Mouse (Mus musculus): ENCODE measurements around the gene Txndc5.

Gene Txndc5

DNA sequence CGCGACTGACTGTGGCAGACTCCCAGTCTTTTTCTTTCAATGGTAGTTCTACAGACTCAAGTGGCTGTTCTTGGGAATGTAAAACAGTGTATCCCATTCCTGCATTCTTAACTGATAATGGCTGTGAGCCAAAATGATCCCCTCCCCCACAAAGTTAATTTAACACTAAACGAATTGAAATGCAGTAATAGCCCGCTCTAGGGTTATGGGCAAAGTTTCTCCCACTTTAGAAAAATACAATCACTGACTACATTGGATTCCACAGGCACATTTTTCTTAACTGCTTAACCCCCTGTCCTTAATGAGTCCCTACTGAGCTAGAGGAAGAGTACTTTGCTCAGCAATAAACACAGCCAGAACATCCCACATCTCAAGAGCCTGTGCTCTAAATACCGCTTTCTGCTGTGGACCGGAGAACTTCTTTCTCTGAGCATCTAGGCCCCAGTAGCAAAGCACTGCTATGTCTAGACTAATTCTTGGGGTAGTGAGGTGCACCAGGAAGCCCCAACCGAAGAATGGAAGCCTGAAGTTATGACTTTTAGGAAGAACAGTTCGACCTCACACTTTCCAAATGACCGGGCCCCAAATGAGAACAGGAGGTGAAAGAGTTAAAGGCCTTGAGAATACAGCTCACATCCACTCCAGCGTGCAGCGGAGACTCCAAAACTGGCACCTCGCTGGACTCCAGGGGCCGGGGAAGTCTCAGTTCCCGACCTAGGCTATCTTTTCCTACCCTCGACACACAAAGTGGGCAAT is 1.4 kb downstream of the Txndc5 start:
- intact Hi-C loops (cut with DNase I): no loop called here

DNA sequence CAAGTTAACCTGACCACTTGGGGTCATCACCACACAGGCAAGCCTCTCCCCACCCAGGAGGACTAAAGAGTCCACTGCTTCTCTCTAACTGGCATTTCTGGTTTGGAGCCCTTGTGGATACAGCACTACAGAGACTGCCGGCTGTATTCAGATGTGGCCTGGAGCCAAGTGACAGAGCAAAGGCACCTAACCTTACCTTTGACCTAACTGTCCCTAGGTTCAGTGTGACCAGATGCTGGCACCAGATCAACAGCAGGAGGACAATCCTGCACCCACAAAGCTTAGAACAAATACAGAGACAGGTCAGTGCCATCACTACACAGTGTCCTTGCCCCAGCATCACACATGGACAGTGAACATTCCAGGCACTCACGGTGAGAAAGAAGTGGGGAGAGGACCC is 2.5 kb downstream of the Txndc5 start:
- intact Hi-C loops (cut with DNase I): no loop called here

DNA sequence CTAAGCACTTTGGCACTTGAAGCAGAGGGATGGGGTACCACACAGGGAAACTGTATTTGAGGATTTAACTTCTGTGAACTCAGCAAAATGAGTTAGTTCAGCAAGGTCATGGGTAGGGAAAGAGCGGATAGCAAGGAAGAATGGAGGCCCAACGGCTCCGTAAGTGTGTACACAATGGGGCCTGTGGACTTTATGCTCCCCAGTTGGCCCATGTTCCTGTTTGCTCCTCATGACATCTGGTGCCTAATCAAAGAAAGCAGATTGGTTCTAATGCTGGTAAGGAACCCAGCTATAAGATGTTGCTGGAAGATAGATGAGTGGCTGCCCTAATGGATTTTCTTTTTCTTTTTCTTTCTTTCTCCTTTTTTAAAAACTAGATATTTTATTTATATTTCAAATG is 3.4 kb downstream of the Txndc5 start:
- intact Hi-C loops (cut with DNase I): no loop called here

DNA sequence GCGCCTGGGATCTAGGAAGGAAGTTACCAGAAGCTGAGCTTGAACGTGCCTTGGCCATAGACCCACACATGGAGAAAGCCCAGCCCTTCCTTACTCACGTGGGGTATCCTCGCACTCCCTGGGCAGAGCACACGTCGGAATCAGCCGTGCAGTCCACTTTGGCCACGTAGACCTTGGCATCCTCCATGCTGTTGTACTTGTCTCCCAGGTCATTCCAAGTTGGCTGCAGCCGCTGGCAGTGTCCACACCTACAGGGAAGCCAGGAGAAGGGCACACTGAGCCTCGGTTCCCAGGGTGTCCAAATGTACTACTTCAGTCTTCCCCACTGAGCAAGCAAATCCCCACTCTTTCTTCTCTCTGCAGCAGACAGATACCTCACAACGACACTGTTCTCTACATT is 5.4 kb downstream of the Txndc5 start:
- intact Hi-C loops (cut with DNase I): no loop called here

GRCm38 (mm10) chr13:38522056-38522654 is 6.5 kb downstream of the Txndc5 start:
- intact Hi-C loops (cut with DNase I): no loop called here

DNA sequence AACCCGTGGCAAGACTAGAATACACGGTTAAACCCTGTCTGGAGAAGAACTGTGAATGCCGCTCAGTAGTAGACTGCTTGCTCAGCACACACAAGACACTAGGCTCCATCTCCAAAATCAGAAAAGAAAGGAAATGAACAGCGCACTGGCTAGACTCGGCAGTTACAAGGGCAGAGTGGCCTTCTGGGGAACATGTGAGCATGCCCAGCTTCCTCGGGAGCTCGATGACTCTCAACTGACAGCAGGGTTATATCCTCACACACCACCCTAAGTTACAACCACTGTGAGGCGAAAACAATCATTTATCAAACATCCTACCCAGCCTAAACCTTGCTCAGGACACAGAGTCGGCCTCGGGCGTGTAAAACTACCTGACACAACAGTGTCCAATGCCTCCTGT is 8.3 kb downstream of the Txndc5 start:
- intact Hi-C loops (cut with DNase I): no loop called here

DNA sequence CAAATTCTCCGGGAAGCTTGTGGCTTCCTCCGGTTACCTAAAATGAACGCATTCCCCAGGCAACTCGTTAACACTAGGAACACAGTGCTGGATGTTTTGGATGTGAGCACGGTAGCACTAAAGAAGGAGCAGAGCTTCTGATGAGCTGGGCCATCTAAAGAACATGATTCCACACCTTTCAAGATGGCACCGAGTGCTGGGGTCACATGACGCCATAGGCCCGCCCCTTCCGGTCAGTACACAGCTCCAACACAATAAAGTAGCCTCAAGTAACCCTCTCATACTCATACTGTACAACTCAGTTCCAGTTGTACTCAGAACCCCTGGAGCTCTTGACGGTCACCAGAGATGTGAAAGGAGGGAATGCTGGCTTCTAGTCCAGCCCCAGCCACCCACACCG is 12.0 kb downstream of the Txndc5 start:
- intact Hi-C loops (cut with DNase I): no loop called here

DNA sequence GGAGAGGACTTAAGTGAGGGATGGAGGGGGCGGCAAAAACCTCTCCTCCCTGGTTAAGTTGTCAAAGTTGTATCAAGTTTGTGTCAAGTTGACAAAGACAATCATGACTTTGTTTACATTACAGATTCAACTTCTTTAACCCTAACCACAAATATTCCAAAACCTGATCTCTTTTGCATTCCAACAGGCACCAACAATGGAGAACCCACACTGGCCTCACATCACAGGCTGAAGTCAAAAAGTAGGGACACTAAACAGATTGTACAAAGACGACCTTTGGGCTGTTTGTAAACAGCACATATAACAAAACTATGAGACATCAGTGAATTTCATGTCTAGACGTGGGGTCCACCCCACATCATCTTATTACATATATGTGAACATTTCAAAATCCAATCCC is 12.8 kb downstream of the Txndc5 start:
- intact Hi-C loops (cut with DNase I): no loop called here

DNA sequence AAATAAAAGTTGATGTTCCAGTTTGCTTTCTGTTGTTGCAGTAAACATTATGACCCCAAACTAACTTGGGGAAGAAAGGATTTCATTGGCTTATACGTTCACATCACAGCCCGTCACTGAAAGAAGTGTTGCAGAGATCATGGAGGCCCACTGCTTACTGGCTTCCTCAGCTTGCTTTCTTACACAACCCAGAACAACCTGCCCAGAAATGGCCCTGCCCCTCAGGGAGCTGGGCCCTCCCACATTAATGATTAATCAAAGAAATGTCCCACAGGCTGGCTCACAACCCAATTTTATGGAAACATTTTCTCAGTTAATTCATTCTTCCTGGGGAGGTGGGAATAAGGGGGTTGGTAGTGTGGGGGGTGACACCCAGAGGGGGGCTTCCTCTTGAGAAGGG is 13.2 kb downstream of the Txndc5 start:
- intact Hi-C loops (cut with DNase I): no loop called here

DNA sequence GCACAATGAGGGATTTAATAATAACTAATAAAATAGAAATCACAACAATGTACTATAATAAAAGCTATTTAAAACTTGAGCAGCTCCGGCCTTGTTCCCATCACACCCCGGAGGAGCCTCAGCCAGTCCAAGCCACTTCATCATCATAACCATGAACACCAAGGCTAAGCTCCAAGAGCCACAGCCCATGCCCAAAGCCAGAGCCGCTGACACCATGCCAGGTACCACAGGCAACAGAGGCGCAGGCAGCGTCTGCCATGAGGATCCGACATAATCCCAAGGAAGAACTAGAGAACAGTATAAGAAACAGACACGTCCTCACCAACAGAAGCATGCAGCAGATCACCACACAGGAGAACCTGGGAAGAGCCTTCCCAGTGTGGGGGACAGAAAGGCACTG is 14.7 kb downstream of the Txndc5 start:
- intact Hi-C loops (cut with DNase I): no loop called here

DNA sequence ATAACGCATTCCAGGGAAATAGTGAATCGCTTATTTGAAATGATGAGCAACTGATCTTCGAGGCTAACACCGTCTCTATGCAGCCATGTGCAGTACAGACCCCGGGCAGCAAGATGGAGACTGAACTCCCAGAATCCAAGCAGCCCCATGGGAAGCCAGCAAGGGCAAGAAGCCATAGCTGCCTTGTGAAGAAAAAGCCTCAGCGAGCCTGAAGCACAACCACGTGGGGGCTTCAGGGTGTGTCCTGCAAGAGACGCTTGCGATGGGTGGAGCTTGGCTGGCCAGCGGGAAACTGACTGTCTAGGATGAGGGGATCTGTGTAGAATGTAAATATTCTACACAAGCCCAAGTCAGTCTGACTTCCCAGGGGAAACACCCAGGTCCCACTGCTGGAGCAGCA is 16.6 kb downstream of the Txndc5 start:
- intact Hi-C loops (cut with DNase I): no loop called here

DNA sequence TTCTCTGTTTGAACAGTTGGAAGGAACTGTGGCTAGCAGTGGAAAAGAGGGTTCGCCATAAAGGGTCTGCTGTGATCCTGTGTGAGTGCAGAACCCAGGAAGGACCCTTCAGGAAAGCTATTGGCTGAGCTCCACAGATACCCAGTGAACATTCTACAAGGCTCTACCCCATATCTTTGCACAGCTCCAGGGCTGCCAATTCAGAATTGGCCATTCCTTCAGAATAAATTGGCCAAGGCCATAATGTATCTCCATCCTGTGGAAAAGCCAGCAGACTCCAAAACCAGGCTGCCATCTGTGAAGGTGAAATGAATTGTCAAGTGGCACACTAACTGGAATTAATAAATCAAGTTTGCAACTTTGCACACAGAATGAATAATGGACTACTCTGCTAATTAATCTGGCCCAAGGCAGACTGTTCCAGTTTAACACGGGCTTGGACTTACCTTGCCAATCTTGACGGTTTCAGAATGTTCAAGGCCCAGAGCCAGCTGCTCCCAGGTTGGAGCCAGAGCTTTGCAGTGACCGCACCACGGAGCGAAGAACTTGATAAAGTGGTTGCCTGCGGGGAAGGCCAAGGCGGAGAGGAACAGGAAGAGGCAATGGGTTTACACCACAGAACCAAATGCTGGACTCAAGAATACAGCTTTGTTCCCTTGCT is 18.8 kb downstream of the Txndc5 start:
- intact Hi-C loops (cut with DNase I): no loop called here

DNA sequence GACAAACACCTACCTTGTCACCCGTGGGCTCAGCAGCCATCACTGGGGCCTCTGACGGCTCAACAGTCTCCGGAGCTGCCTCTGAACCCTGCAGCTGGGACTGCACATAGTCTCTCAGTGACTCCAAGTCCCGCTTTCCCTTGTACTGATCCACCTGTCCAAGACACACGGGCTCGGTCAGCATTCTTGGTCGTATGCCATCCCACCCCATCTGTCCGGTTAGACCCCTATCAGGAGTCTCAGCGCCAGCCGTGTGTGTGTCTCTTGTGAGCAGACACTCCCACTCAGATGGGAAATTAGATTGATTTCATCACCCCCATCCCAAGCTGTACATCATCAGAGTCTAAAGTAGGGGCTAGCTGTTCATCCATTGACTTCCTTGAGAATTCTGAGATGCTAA is 21.7 kb downstream of the Txndc5 start:
- intact Hi-C loops (cut with DNase I): no loop called here

DNA sequence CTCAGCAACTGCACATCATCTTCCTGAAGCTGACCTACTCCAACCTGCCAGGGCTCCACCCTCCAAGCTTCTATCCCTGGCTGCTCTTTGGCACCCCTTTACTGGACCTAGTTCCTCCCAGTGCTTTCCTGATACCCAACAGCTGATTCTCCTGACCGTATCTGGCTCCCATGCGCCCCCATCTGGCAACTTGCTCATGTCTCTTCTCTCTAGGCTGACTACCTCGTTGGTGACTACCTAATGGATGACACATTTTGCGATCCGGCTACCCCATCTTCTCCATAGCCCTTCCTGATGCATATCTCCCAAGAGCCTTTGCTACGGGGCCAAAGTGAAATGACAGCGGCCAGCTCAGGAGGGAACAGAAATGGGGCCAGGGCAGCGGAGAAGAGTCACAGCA is 22.3 kb downstream of the Txndc5 start:
- intact Hi-C loops (cut with DNase I): no loop called here

DNA sequence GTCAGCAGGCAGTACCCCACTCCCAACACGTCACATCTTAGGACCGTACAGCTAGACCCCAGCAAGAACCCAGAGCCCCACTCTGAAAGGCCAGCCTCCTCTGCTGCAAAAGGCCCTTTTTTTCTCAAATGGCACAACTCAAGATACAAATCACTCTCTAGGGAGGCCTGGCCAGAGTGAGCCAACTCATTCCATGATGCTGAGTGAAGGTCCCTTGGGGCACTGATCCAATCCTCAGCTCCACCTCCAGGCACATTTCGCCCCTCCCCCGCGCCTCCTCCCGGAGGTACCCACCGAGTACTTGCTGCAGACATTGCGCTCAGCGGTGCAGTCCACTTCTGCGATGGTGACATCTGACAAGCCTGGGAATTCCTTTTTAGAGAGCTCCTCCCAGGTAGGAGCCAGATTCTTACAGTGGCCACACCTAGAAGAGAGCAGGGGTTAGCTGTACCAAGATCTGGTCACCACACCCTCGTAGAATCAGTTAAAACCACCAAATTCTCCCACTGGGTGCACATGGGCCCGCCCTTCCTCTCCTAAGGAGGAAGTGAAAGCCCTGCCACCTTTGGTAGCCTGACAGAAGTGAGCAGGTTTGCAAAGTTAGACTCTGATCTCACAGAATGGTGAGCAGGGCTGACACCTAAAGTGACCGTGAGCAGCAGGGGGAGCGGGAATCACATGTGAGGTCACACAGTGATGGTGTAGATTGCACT is 25.3 kb downstream of the Txndc5 start:
- intact Hi-C loops (cut with DNase I): no loop called here

DNA sequence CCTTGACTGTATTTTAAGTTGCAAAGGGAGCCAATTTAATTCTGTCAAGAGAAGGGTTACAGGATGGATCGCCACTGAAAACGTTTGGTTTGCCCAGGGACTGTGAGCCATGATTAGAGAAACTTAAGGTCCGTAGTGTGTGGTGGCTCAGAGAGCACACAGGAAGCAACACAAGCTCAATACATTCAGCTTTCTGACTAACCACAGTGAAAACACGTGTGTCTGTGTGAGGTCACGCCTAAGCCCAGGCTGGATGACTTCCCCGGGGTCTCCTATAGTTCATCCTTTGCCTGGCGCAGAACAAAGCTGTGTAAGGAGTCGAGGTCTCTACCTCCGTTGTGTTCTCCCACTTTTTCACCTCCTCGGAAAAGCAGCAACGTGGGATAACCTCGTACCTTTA is 27.3 kb downstream of the Txndc5 start:
- intact Hi-C loops (cut with DNase I): no loop called here

DNA sequence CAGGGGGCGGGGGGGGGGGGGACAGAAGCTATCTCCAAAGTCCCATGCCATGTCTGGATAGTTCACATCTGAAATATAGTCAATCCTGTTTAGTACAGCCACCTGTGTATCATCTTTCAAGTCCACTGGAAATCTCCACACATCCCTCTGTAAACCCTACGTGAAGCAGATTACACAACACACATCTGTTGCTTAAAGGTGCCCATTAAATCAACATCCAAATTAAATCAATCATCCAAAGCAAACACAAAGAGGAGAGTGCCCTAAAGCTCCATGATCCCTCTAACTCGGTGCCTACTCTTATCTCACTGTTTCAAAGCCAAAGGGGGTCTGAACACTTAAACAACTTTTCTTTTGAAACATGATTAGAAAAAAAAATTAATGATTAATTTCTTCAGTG is 31.9 kb downstream of the Txndc5 start:
- intact Hi-C loops (cut with DNase I): no loop called here

DNA sequence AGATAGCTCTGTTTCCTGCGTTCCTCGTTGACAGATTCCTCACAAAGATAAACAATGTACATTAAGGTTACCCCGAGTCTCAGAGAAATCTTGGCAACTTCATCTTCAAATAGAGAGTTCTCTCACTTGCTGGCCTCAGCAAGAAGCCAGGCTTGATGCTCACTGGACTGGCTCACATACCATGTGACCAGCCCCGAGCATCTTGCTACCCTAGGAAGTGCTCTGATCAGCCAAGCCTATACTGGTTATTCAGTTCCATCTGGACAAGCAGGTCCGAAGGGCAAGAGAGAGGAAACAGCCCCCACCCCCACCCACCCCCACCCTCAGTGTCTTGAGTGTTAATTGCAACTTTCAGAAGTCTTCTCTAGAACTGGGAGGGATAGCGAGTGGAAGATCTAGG is 41.9 kb downstream of the Txndc5 start:
- intact Hi-C loops (cut with DNase I): no loop called here

DNA sequence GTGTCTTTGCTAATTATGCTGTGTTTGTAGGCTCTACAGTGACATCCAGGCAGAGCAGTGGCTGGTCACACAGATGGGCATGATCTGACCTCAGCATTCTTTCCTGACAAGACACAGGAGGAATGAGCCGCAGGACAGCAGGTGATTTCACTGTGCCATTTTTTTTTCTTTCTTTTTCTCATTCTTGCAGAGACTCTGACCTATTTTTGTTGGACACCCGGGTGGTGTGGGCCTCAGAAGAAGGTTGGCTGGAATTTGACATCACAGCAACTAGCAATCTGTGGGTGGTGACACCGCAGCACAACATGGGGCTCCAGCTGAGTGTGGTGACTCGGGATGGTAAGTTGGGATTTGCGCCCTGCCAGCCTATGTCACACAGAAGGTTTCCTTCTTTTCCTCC is 43.9 kb downstream of the Txndc5 start:
- intact Hi-C loops (cut with DNase I): no loop called here

- intact Hi-C loops (cut with DNase I): no loop called here
These were observed 47.6 kb downstream of the Txndc5 start for GRCm38 (mm10) chr13:38481021-38481420.

- intact Hi-C loops (cut with DNase I): no loop called here
These were observed 51.7 kb downstream of the Txndc5 start for GRCm38 (mm10) chr13:38476936-38477335.

DNA sequence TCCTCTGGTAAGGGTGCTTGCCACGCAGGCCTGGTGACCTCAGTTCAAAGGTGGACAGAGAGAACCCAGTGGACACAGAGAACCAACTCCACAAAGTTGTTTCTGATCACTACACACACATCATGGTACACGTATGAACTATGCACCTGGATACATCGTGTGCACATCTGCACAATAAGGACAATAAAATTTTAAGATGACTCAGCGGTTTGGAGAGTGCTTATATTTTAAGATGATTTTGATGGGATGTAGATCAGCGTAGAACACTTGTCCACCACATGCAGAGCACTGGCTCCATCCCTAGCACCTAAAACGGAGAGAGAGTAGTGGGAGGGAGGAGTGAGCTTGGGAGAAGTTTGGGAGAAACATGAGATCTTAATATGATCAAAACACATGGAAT is 55.1 kb downstream of the Txndc5 start:
- intact Hi-C loops (cut with DNase I): no loop called here
